Mouse (Mus musculus) embryonic facial prominence, embryonic 11.5 days (tissue): ENCODE measurements at regions not wholly inside any gene's neighbourhood (a gene's known extent, or its start where the extent isn't known, plus 50 kb on each side); places are given as distances from the start of the nearest gene placed in this dataset.

ENCODE experiments used
- ATAC-seq: fragments of 200-750 bp; cut with Nextera tagmentation; replicated peaks from 2 replicates; pipeline ENCODE4 v1.8.0; 2017; ENCODE audit warnings: low read depth; ENCODE audit not compliant: insufficient number of reproducible peaks, low FRiP score, low TSS enrichment
- DNase-seq: peaks from one replicate; pipeline ENCODE4 v3.0.0-alpha.2; 2015; ENCODE audit warnings: low spot score
- H3K27ac ChIP-seq: fragments of 300-500 bp; sonication (generic); replicated peaks from 2 replicates; pipeline ENCODE4 v1.5.1; 2014; ENCODE audit warnings: mild to moderate bottlenecking, low read depth, low read length, control low read depth
- H3K27me3 ChIP-seq: fragments of 300-500 bp; sonication (generic); 2 replicates; pipeline ENCODE4 v1.6.1; 2014; ENCODE audit warnings: mild to moderate bottlenecking, low read length, moderate library complexity, mixed read lengths; ENCODE audit not compliant: control insufficient read depth, insufficient read depth
- H3K36me3 ChIP-seq: fragments of 300-500 bp; sonication (generic); replicated peaks from 2 replicates; pipeline ENCODE4 v1.6.1; 2014; ENCODE audit warnings: low read depth, mild to moderate bottlenecking, low read length, moderate library complexity, mixed read lengths; ENCODE audit not compliant: control insufficient read depth, insufficient read depth
- H3K4me1 ChIP-seq: fragments of 300-500 bp; sonication (generic); 2 replicates; pipeline ENCODE4 v1.6.1; 2014; ENCODE audit warnings: low read length, mixed read lengths; ENCODE audit not compliant: control insufficient read depth, insufficient read depth
- H3K4me2 ChIP-seq: fragments of 300-500 bp; sonication (generic); 2 replicates; pipeline ENCODE4 v1.6.1; 2014; ENCODE audit warnings: low read depth, mild to moderate bottlenecking, control low read depth, low read length, moderate library complexity
- H3K4me3 ChIP-seq: fragments of 300-500 bp; sonication (generic); 2 replicates; pipeline ENCODE4 v1.5.1; 2014; ENCODE audit warnings: low read depth, low read length, control low read depth
- H3K9ac ChIP-seq: fragments of 300-500 bp; sonication (generic); replicated peaks from 2 replicates; pipeline ENCODE4 v1.6.1; 2014; ENCODE audit warnings: mild to moderate bottlenecking, control low read depth, low read length
- H3K9me3 ChIP-seq: fragments of 300-500 bp; sonication (generic); replicated peaks from 2 replicates; pipeline ENCODE4 v1.6.1; 2016; ENCODE audit warnings: mild to moderate bottlenecking, low read length, inconsistent platforms, mixed read lengths; ENCODE audit not compliant: control insufficient read depth
- WGBS: fragments of 180-500 bp; shearing (Covaris S2); extraction: QIAGEN DNeasy Blood & Tissue Kit; methylation state at CpG from one replicate; pipeline ENCODE4 v1.1.7; 2014; 5-methylcytosine and 5-hydroxymethylcytosine counted together

- H3K9me3 ChIP-seq, result no peaks in the 10 kb centered on the region
- no peak overlapping the region for H3K9ac ChIP-seq
- H3K4me2 ChIP-seq, result no peak overlapping the region
- ATAC-seq (peak; percentile 52; the same call in 1 of the 2 replicates), DNase-seq (no peak)
- 73% methylated on average over 10 of the region's 10 CpGs for WGBS
- H3K36me3 ChIP-seq, result no peaks in the 10 kb centered on the region
- H3K27ac ChIP-seq, result no peak overlapping the region
- no peaks in the 10 kb centered on the region for H3K4me1 ChIP-seq
- H3K4me3 ChIP-seq, result no peak overlapping the region
- no peaks in the 10 kb centered on the region for H3K27me3 ChIP-seq
Measured at GRCm38 (mm10) chr1:119265192-119265891, 156.7 kb downstream of the Inhbb start.

GRCm38 (mm10) chr1:119259455-119259854 lies 162.6 kb downstream of the Inhbb start:
- Histone ChIP-seq H3K4me1 (no peaks in the 10 kb centered on the region), H3K36me3 (no peaks in the 10 kb centered on the region), H3K4me2 (no peak overlapping the region), H3K4me3 (no peak overlapping the region), H3K27ac (no peak overlapping the region), H3K27me3 (no peaks in the 10 kb centered on the region), H3K9ac (no peak overlapping the region), H3K9me3 (no peaks in the 10 kb centered on the region)
- WGBS, result 87% methylated on average over 9 of the region's 9 CpGs
- DNase-seq, result no peak
- no peak for ATAC-seq

- no peak for ATAC-seq
- Histone ChIP-seq H3K4me3 (no peak overlapping the region), H3K27me3 (no peaks in the 10 kb centered on the region), H3K4me2 (no peak overlapping the region), H3K36me3 (no peaks in the 10 kb centered on the region), H3K4me1 (no peaks in the 10 kb centered on the region), H3K9me3 (no peaks in the 10 kb centered on the region), H3K9ac (no peak overlapping the region), H3K27ac (no peak overlapping the region)
- WGBS, result 81% methylated on average over 8 of the region's 8 CpGs
- DNase-seq, result no peak
Measured at GRCm38 (mm10) chr1:119256769-119257168, 165.3 kb downstream of the Inhbb start.

- Histone ChIP-seq H3K9ac (no peak overlapping the region), H3K4me3 (no peak overlapping the region), H3K27me3 (no peaks in the 10 kb centered on the region), H3K4me1 (no peaks in the 10 kb centered on the region), H3K36me3 (no peaks in the 10 kb centered on the region), H3K27ac (no peak overlapping the region), H3K4me2 (no peak overlapping the region), H3K9me3 (no peaks in the 10 kb centered on the region)
- 45% methylated on average over 5 of the region's 5 CpGs for WGBS
- DNase-seq (no peak), ATAC-seq (no peak)
Measured at GRCm38 (mm10) chr1:119256097-119256473, 166.0 kb downstream of the Inhbb start.

GRCm38 (mm10) chr1:119255386-119256096 lies 166.5 kb downstream of the Inhbb start:
- ATAC-seq (no peak), DNase-seq (no peak)
- H3K36me3 ChIP-seq, result no peaks in the 10 kb centered on the region
- no peak overlapping the region for H3K4me2 ChIP-seq
- H3K27ac ChIP-seq, result no peak overlapping the region
- no peaks in the 10 kb centered on the region for H3K9me3 ChIP-seq
- H3K27me3 ChIP-seq, result no peaks in the 10 kb centered on the region
- H3K4me3 ChIP-seq, result no peak overlapping the region
- WGBS, result 86% methylated on average over 20 of the region's 20 CpGs
- H3K4me1 ChIP-seq, result no peaks in the 10 kb centered on the region
- no peak overlapping the region for H3K9ac ChIP-seq

GRCm38 (mm10) chr1:119254928-119255327 lies 167.1 kb downstream of the Inhbb start:
- H3K4me3 ChIP-seq, result no peak overlapping the region
- no peak overlapping the region for H3K4me2 ChIP-seq
- DNase-seq (no peak), ATAC-seq (no peak)
- H3K9ac ChIP-seq, result no peak overlapping the region
- no peak overlapping the region for H3K27ac ChIP-seq
- no peaks in the 10 kb centered on the region for H3K27me3 ChIP-seq
- 79% methylated on average over 5 of the region's 5 CpGs for WGBS
- H3K36me3 ChIP-seq, result no peaks in the 10 kb centered on the region
- no peaks in the 10 kb centered on the region for H3K9me3 ChIP-seq
- H3K4me1 ChIP-seq, result no peaks in the 10 kb centered on the region

- Histone ChIP-seq H3K36me3 (no peaks in the 10 kb centered on the region), H3K27me3 (no peaks in the 10 kb centered on the region), H3K9me3 (no peaks in the 10 kb centered on the region), H3K9ac (no peak overlapping the region), H3K4me1 (no peaks in the 10 kb centered on the region), H3K4me2 (no peak overlapping the region), H3K4me3 (no peak overlapping the region), H3K27ac (no peak overlapping the region)
- WGBS, result 48% methylated on average over 7 of the region's 7 CpGs
- ATAC-seq (no peak), DNase-seq (peak; percentile 55)
Measured at GRCm38 (mm10) chr1:119253371-119253851, 168.6 kb downstream of the Inhbb start.

GRCm38 (mm10) chr1:119252403-119252802 lies 169.6 kb downstream of the Inhbb start:
- Histone ChIP-seq H3K4me2 (no peak overlapping the region), H3K27me3 (no peaks in the 10 kb centered on the region), H3K9me3 (no peaks in the 10 kb centered on the region), H3K27ac (no peak overlapping the region), H3K9ac (no peak overlapping the region), H3K36me3 (no peaks in the 10 kb centered on the region), H3K4me1 (no peaks in the 10 kb centered on the region), H3K4me3 (no peak overlapping the region)
- no peak for DNase-seq
- ATAC-seq, result no peak
- WGBS, result 87% methylated on average over 6 of the region's 6 CpGs
